Mouse (Mus musculus): ENCODE data around the gene Fyb. TPM values are rescaled to one million over a fixed set of nuclear protein-coding genes. Genes with fewer than 3 reads are reported as not detected.

Gene Fyb
- polyA plus RNA-seq, 1 experiment from 2014 or later: 11.0 TPM

DNA sequence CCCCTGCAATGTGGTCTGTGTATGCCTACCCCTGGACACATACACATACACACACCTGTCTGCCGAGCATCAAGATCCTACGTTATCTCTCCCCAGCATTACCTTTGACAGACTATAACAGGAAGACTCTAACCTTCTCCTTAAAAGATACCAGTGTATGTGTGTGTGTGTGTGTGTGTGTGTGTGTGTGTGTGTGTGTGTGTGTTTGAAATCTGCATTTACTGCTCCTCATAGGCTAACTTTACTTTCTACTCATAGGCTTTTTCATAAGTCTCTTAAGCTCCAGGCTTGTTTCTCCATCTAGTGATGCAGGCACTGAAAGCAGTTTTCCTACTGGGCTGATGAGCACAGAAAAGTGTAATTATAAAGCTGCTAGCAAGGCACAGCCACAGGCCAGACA is 2.1 kb downstream of the Fyb start:
- ATAC-seq (ENCODE audit: low read depth) (no peak), DNase-seq (ENCODE audit: low spot score) (no peak)
- H3K9me3 ChIP-seq (ENCODE audit: control insufficient read depth, low read length): no peaks in the 10 kb centered on the region
- H3K4me3 ChIP-seq (ENCODE audit: low read depth, low read length): no peak overlapping the region
- H3K9ac ChIP-seq (ENCODE audit: low read depth, low read length): no peak overlapping the region
- no peaks in the 10 kb centered on the region for H3K4me1 ChIP-seq (ENCODE audit: control insufficient read depth, insufficient read depth, low read length)
- H3K27me3 ChIP-seq (replicated peaks; ENCODE audit: control insufficient read depth, insufficient read depth, low read length): no peaks in the 10 kb centered on the region
- 86% methylated on average over 2 of the region's 2 CpGs for WGBS
- no peaks in the 10 kb centered on the region for H3K36me3 ChIP-seq (ENCODE audit: control insufficient read depth, insufficient read depth, low read length)
- no peak overlapping the region for H3K4me2 ChIP-seq (ENCODE audit: low read depth, low read length)
- no peak overlapping the region for H3K27ac ChIP-seq (replicated peaks; ENCODE audit: low read depth, low read length)

DNA sequence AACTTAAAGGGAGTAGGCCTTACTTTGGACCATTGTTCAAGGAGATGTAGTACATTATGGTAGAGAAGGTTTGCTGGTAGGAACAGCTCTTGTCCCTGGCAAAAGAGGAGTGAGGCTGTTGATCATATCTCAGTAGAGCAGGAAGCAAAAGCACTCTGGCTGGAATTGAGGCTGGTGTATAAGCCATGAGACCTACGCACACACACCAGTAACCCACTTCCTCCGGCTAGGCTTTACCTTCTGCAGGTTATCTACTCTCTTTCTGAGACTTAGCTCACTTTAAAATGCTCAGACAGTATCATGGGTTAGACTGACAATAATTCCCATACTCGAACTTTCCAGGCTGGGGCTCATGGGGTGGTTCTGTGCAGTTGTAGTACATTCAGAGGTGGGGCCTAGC is 2.7 kb downstream of the Fyb start:
- no peak overlapping the region for H3K4me2 ChIP-seq (ENCODE audit: low read depth, low read length)
- no peak for DNase-seq (ENCODE audit: low spot score)
- H3K4me3 ChIP-seq (ENCODE audit: low read depth, low read length): no peak overlapping the region
- no peak overlapping the region for H3K9ac ChIP-seq (ENCODE audit: low read depth, low read length)
- H3K4me1 ChIP-seq (ENCODE audit: control insufficient read depth, insufficient read depth, low read length): no peaks in the 10 kb centered on the region
- no peak for ATAC-seq (ENCODE audit: low read depth)
- H3K27me3 ChIP-seq (replicated peaks; ENCODE audit: control insufficient read depth, insufficient read depth, low read length): no peaks in the 10 kb centered on the region
- no peak overlapping the region for H3K27ac ChIP-seq (replicated peaks; ENCODE audit: low read depth, low read length)
- H3K36me3 ChIP-seq (ENCODE audit: control insufficient read depth, insufficient read depth, low read length): no peaks in the 10 kb centered on the region
- H3K9me3 ChIP-seq (ENCODE audit: control insufficient read depth, low read length): no peaks in the 10 kb centered on the region
- WGBS: 83% methylated on average over 3 of the region's 3 CpGs

DNA sequence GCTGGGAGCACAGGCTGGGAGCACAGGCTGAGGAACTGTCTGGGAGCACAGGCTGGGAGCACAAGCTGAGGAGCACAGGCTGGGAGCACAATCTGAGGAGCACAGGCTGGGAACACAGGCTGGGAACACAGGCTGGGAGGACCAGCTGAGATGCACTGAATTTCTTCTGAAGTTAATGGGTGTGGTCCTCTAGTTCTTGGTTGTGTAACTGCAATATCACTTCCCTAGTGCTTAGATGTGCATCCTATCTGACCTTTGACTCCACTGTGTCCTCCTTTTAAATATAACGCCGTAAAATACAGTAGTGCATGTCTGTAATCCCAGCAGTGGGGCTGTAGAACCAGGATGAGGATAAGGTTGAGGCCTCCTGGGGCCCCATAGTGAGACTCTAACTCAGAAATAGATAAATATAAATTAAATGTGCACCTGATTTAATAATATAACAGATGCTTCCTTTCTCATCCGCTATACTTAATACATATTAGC is 11.2 kb downstream of the Fyb start:
- H3K27me3 ChIP-seq (replicated peaks; ENCODE audit: control insufficient read depth, insufficient read depth, low read length): no peaks in the 10 kb centered on the region
- DNase-seq (ENCODE audit: low spot score) (no peak), ATAC-seq (ENCODE audit: low read depth) (no peak)
- no peak overlapping the region for H3K4me2 ChIP-seq (ENCODE audit: low read depth, low read length)
- 87% methylated on average over 3 of the region's 3 CpGs for WGBS
- H3K27ac ChIP-seq (replicated peaks; ENCODE audit: low read depth, low read length): no peak overlapping the region
- H3K4me1 ChIP-seq (ENCODE audit: control insufficient read depth, insufficient read depth, low read length): no peaks in the 10 kb centered on the region
- no peaks in the 10 kb centered on the region for H3K36me3 ChIP-seq (ENCODE audit: control insufficient read depth, insufficient read depth, low read length)
- H3K9me3 ChIP-seq (ENCODE audit: control insufficient read depth, low read length): no peaks in the 10 kb centered on the region
- H3K9ac ChIP-seq (ENCODE audit: low read depth, low read length): no peak overlapping the region
- no peak overlapping the region for H3K4me3 ChIP-seq (ENCODE audit: low read depth, low read length)

DNA sequence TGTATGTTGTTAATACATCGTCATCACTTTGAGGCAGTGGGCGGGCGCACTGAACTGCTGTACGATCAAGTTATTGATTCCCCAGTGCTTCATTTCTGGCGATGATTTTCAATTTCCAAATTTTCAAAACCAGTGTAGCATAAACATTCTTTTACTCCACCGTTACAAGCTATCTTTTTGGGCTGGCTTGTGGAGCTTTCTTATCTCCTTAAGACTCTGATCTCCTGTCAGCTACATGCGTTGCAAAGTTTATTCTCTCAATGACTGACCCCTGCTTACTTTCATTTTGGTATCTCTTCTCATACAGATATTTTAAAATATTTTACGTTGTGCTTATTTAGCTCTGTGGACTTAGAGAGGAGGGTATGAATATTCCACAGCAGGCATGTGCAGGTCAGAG is 11.9 kb downstream of the Fyb start:
- H3K27ac ChIP-seq (replicated peaks; ENCODE audit: low read depth, low read length): no peak overlapping the region
- no peak overlapping the region for H3K9ac ChIP-seq (ENCODE audit: low read depth, low read length)
- H3K4me2 ChIP-seq (ENCODE audit: low read depth, low read length): no peak overlapping the region
- no peaks in the 10 kb centered on the region for H3K27me3 ChIP-seq (replicated peaks; ENCODE audit: control insufficient read depth, insufficient read depth, low read length)
- no peak for ATAC-seq (ENCODE audit: low read depth)
- no peak for DNase-seq (ENCODE audit: low spot score)
- no peaks in the 10 kb centered on the region for H3K4me1 ChIP-seq (ENCODE audit: control insufficient read depth, insufficient read depth, low read length)
- H3K36me3 ChIP-seq (ENCODE audit: control insufficient read depth, insufficient read depth, low read length): no peaks in the 10 kb centered on the region
- H3K4me3 ChIP-seq (ENCODE audit: low read depth, low read length): no peak overlapping the region
- WGBS: 80% methylated on average over 8 of the region's 8 CpGs
- no peaks in the 10 kb centered on the region for H3K9me3 ChIP-seq (ENCODE audit: control insufficient read depth, low read length)

DNA sequence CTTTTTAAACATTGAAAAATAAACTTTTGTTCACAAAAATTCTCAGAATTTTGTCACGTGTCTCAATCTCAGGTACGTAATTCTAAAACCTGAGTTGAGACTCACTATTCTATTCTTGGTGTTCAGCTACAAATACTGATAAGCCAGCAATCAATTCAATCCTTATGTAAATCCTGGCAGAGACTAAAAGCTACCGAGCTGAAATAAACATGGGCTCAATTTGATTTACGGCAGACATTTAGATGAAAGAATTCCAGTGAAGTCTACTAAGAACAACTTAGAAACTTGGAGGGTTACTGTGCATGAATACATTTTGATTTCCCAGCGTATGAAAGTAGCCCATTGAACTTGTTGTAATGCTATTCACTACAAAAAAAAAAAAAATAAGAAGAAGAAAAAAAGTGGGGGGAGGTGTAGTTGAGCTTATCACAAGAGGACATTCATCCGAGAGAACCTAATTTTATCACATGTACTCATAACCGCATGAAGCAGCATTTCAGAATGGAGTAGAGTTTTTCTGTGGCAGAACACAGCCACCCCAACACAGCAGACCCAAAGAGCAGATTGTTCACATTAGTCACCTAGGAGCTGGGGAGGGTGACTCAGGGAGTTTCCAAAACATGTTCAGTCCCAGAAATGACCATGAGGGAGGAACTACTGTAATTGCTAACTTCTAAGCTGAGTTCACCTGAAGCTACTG is 17.1 kb downstream of the Fyb start:
- Histone ChIP-seq H3K36me3 (ENCODE audit: control insufficient read depth, insufficient read depth, low read length) (no peaks in the 10 kb centered on the region), H3K4me3 (ENCODE audit: low read depth, low read length) (no peak overlapping the region), H3K4me1 (ENCODE audit: control insufficient read depth, insufficient read depth, low read length) (no peaks in the 10 kb centered on the region), H3K27ac (replicated peaks; ENCODE audit: low read depth, low read length) (no peak overlapping the region), H3K27me3 (replicated peaks; ENCODE audit: control insufficient read depth, insufficient read depth, low read length) (no peaks in the 10 kb centered on the region), H3K9me3 (ENCODE audit: control insufficient read depth, low read length) (no peaks in the 10 kb centered on the region), H3K4me2 (ENCODE audit: low read depth, low read length) (no peak overlapping the region), H3K9ac (ENCODE audit: low read depth, low read length) (no peak overlapping the region)
- DNase-seq (ENCODE audit: low spot score) (peak; percentile 16), ATAC-seq (ENCODE audit: low read depth) (no peak)
- WGBS: 55% methylated on average over 7 of the region's 7 CpGs

DNA sequence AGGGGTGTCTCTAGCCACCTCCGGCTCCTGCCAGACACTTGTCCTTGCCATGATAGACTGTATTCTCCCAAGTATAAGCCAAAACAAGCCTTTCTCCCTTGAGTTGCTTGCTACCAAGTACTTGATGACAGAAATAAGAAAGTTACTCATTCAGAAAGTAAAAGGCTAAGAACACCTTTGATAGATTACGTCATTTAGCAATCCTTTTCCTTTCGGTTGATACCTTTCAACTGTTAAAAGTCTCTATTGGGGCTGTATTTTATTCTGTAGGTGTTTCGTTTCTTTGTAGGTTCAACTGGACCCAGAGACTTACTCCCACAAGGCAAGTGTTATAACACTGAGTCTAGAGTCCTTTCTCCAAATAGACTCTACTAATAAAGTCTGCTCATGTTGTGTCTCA is 26.3 kb downstream of the Fyb start:
- Histone ChIP-seq H3K9ac (ENCODE audit: low read depth, low read length) (no peak overlapping the region), H3K4me3 (ENCODE audit: low read depth, low read length) (no peak overlapping the region), H3K36me3 (ENCODE audit: control insufficient read depth, insufficient read depth, low read length) (no peaks in the 10 kb centered on the region), H3K9me3 (ENCODE audit: control insufficient read depth, low read length) (no peaks in the 10 kb centered on the region), H3K4me2 (ENCODE audit: low read depth, low read length) (no peak overlapping the region), H3K4me1 (ENCODE audit: control insufficient read depth, insufficient read depth, low read length) (no peaks in the 10 kb centered on the region), H3K27ac (replicated peaks; ENCODE audit: low read depth, low read length) (no peak overlapping the region), H3K27me3 (replicated peaks; ENCODE audit: control insufficient read depth, insufficient read depth, low read length) (no peaks in the 10 kb centered on the region)
- ATAC-seq (ENCODE audit: low read depth): no peak
- no peak for DNase-seq (ENCODE audit: low spot score)
- 90% methylated on average over 4 of the region's 4 CpGs for WGBS

DNA sequence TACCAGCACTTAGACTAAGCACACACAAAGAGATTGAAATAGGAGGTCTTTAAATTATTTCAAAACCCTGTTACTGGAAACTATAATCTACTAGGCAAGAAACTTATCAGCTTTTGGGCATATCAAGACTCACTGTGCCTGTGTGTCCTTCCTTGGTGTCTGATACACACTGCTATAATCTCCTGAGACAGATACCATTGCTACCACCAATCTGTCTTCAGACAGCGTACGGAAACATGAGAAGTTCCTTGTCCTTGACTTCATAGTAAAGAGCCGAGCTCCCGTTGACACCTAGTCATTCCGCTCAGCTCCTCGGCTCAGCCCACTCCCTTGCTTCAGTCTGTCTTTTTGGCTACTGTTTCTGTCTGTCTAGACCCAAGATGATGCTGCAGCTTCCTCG is 29.2 kb downstream of the Fyb start:
- Histone ChIP-seq H3K4me1 (ENCODE audit: control insufficient read depth, insufficient read depth, low read length) (no peaks in the 10 kb centered on the region), H3K36me3 (ENCODE audit: control insufficient read depth, insufficient read depth, low read length) (no peaks in the 10 kb centered on the region), H3K27me3 (replicated peaks; ENCODE audit: control insufficient read depth, insufficient read depth, low read length) (no peaks in the 10 kb centered on the region), H3K4me3 (ENCODE audit: low read depth, low read length) (no peak overlapping the region), H3K27ac (replicated peaks; ENCODE audit: low read depth, low read length) (no peak overlapping the region), H3K9me3 (ENCODE audit: control insufficient read depth, low read length) (no peaks in the 10 kb centered on the region), H3K4me2 (ENCODE audit: low read depth, low read length) (no peak overlapping the region), H3K9ac (ENCODE audit: low read depth, low read length) (no peak overlapping the region)
- no peak for DNase-seq (ENCODE audit: low spot score)
- ATAC-seq (ENCODE audit: low read depth): no peak
- WGBS: 81% methylated on average over 7 of the region's 7 CpGs

DNA sequence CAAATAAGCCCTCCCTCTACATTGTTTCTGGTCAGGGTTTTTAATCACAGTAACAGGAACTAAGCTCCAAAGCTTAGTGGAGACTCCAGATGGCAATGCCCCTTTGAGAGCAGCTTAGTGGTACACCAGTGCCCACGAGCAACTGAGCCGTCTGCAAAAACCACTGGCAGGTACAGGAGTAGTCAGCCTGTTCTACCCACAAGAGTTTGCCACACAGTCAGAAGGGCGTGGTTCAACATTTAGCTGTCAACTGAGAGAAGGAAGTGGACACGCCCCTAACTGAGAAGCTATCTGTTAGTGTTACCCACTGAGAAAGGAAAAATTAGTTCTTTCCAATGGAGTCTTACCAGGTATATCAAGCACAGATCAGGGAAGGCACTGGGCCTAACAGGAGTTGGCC is 32.1 kb downstream of the Fyb start:
- H3K36me3 ChIP-seq (ENCODE audit: control insufficient read depth, insufficient read depth, low read length): no peaks in the 10 kb centered on the region
- DNase-seq (ENCODE audit: low spot score) (peak; percentile 11), ATAC-seq (ENCODE audit: low read depth) (no peak)
- 0 out of 2 replicates have a peak, but pooled peaks cover 2% of the 10 kb centered on the region for H3K4me1 ChIP-seq (ENCODE audit: control insufficient read depth, insufficient read depth, low read length)
- no peak overlapping the region for H3K9ac ChIP-seq (ENCODE audit: low read depth, low read length)
- H3K4me2 ChIP-seq (ENCODE audit: low read depth, low read length): no peak overlapping the region
- 71% methylated on average over 4 of the region's 4 CpGs for WGBS
- H3K4me3 ChIP-seq (ENCODE audit: low read depth, low read length): no peak overlapping the region
- H3K27me3 ChIP-seq (replicated peaks; ENCODE audit: control insufficient read depth, insufficient read depth, low read length): no peaks in the 10 kb centered on the region
- H3K27ac ChIP-seq (replicated peaks; ENCODE audit: low read depth, low read length): no peak overlapping the region
- H3K9me3 ChIP-seq (ENCODE audit: control insufficient read depth, low read length): no peaks in the 10 kb centered on the region

DNA sequence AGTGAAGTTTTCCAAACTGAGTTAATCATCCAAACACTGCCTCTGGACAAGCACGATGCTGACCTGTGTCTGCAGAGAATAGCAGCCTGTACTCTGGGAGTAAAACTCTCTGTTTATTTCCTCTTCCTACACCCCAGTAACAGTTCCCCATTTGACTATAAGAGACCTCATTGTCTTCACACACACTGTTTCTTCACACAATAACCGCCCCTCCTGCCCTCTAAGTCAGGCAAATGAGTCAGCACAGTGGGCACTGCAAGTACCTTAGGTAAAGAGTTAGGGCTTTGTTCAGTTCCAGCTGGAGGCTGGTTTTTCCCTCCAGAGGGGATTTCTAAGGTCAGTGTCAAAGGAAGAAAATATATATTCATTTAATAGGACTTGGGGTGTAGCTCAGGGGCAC is 32.9 kb downstream of the Fyb start:
- no peak overlapping the region for H3K4me3 ChIP-seq (ENCODE audit: low read depth, low read length)
- no peaks in the 10 kb centered on the region for H3K9me3 ChIP-seq (ENCODE audit: control insufficient read depth, low read length)
- H3K9ac ChIP-seq (ENCODE audit: low read depth, low read length): no peak overlapping the region
- H3K27ac ChIP-seq (replicated peaks; ENCODE audit: low read depth, low read length): no peak overlapping the region
- 0 out of 2 replicates have a peak, but pooled peaks cover 3% of the 10 kb centered on the region for H3K4me1 ChIP-seq (ENCODE audit: control insufficient read depth, insufficient read depth, low read length)
- H3K36me3 ChIP-seq (ENCODE audit: control insufficient read depth, insufficient read depth, low read length): no peaks in the 10 kb centered on the region
- WGBS: 39% methylated on average over 2 of the region's 2 CpGs
- H3K27me3 ChIP-seq (replicated peaks; ENCODE audit: control insufficient read depth, insufficient read depth, low read length): no peaks in the 10 kb centered on the region
- H3K4me2 ChIP-seq (ENCODE audit: low read depth, low read length): no peak overlapping the region
- no peak for DNase-seq (ENCODE audit: low spot score)
- ATAC-seq (ENCODE audit: low read depth): no peak

All from embryonic facial prominence, embryonic 14.5 days (tissue).